Mouse (Mus musculus) lung, postnatal 0 days (tissue): ENCODE data around the gene Pde4c.

Source experiments
- CTCF ChIP-seq: IDR thresholded peaks from 2 replicates; pipeline ENCODE4 v1.5.1; 2016; ENCODE audit warnings: antibody characterized with exemption, mild to moderate bottlenecking
- EP300 ChIP-seq: IDR thresholded peaks from 2 replicates; pipeline ENCODE4 v1.6.1; 2016; ENCODE audit warnings: antibody characterized with exemption, mild to moderate bottlenecking, control low read depth

DNA sequence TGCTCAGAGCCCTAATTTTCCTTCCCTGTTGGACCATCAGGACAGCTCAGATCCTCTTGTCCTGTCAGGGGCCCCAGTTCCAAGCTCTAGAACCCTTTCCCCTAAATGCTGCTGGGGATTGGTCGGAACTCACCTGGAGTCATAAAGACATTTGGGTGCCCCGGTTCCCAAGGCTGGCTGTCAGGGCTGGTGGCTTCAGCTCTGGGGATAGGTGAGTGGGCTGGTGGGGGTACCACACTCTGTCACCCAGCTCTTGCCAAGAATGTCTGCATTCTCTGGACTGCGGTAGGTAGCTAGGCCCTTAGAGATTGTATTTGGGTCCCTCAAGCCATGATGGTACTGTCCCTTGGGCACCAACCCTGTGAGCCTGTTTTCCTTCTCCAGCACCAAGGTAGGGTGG lies 20.2 kb upstream of the Pde4c start, which contains the start of gene Iqcn:
- TF ChIP-seq EP300 (no peak), CTCF (no peak)
